Mouse (Mus musculus): ENCODE results near the gene Wipf1. TPM values are rescaled to one million over a fixed set of nuclear protein-coding genes. Genes with fewer than 3 reads are reported as not detected.

The Wipf1 gene
- polyA plus RNA-seq, 1 experiment from 2014 or later, result 3.9 TPM

- H3K27ac ChIP-seq, result peak within 1 kb of the TSS; percentile 52
- H3K4me3 ChIP-seq (replicated peaks; ENCODE audit: low read length), result peak within 1 kb of the TSS; percentile 69
- peak; percentile 99 for ATAC-seq (ENCODE audit: low FRiP score)
- peak within 1 kb of the TSS; percentile 74 for H3K4me2 ChIP-seq (replicated peaks)
- peaks cover 5% of the 10 kb centered on the region; the same call in 1 of the 2 replicates for H3K4me1 ChIP-seq (replicated peaks; ENCODE audit: control insufficient read depth, insufficient read depth, low read length)
- peak; percentile 90 for DNase-seq (ENCODE audit: low spot score)
- H3K27me3 ChIP-seq (ENCODE audit: control insufficient read depth, insufficient read depth, low read length), result no peaks in the 10 kb centered on the region
- peak within 1 kb of the TSS; percentile 67 for H3K9ac ChIP-seq
- 0 out of 2 replicates have a peak, but pooled peaks cover 4% of the 10 kb centered on the region for H3K36me3 ChIP-seq (replicated peaks; ENCODE audit: control insufficient read depth, insufficient read depth)
- H3K9me3 ChIP-seq (ENCODE audit: control insufficient read depth, low read length), result no peaks in the 10 kb centered on the region
- under 1% methylated on average over 44 of the region's 44 CpGs for WGBS
These were observed 143.0 kb downstream of the Wipf1 start, which contains the start of gene Gpr155 for GRCm38 (mm10) chr2:73386356-73387046. TSS of gene Gpr155 (minus strand) at chr2:73386572.

- ATAC-seq (ENCODE audit: low FRiP score), result peak; percentile 58; the same call in 1 of the 2 replicates
- peak overlapping the region; percentile 69 for H3K4me3 ChIP-seq (replicated peaks; ENCODE audit: low read length)
- H3K9me3 ChIP-seq (ENCODE audit: control insufficient read depth, low read length), result no peaks in the 10 kb centered on the region
- 3% methylated on average over 29 of the region's 29 CpGs for whole genome bisulfite sequencing
- peaks cover 5% of the 10 kb centered on the region; the same call in 1 of the 2 replicates for H3K4me1 ChIP-seq (replicated peaks; ENCODE audit: control insufficient read depth, insufficient read depth, low read length)
- peak overlapping the region; percentile 52 for H3K27ac ChIP-seq
- DNase-seq (ENCODE audit: low spot score), result peak; percentile 40
- H3K4me2 ChIP-seq (replicated peaks), result peak overlapping the region; percentile 74
- H3K27me3 ChIP-seq (ENCODE audit: control insufficient read depth, insufficient read depth, low read length), result no peaks in the 10 kb centered on the region
- peak overlapping the region; percentile 67 for H3K9ac ChIP-seq
- H3K36me3 ChIP-seq (replicated peaks; ENCODE audit: control insufficient read depth, insufficient read depth), result 0 out of 2 replicates have a peak, but pooled peaks cover 4% of the 10 kb centered on the region
These were observed 143.7 kb downstream of the Wipf1 start for GRCm38 (mm10) chr2:73385641-73386355.

- Histone ChIP-seq H3K36me3 (replicated peaks; ENCODE audit: control insufficient read depth, insufficient read depth) (0 out of 2 replicates have a peak, but pooled peaks cover 4% of the 10 kb centered on the region), H3K27me3 (ENCODE audit: control insufficient read depth, insufficient read depth, low read length) (no peaks in the 10 kb centered on the region), H3K4me1 (replicated peaks; ENCODE audit: control insufficient read depth, insufficient read depth, low read length) (peaks cover 5% of the 10 kb centered on the region; the same call in 1 of the 2 replicates), H3K9ac (no peak overlapping the region), H3K4me3 (replicated peaks; ENCODE audit: low read length) (peak overlapping the region; percentile 69; the same call in 1 of the 2 replicates), H3K4me2 (replicated peaks) (peak overlapping the region; percentile 74), H3K9me3 (ENCODE audit: control insufficient read depth, low read length) (no peaks in the 10 kb centered on the region), H3K27ac (no peak overlapping the region)
- ATAC-seq (ENCODE audit: low FRiP score), result no peak
- no peak for DNase-seq (ENCODE audit: low spot score)
- 88% methylated on average over 4 of the region's 4 CpGs for WGBS
These were observed 144.4 kb downstream of the Wipf1 start for GRCm38 (mm10) chr2:73385172-73385571.

- no peak for ATAC-seq (ENCODE audit: low FRiP score)
- Histone ChIP-seq H3K9ac (no peak overlapping the region), H3K4me1 (replicated peaks; ENCODE audit: control insufficient read depth, insufficient read depth, low read length) (0 out of 2 replicates have a peak, but pooled peaks cover 4% of the 10 kb centered on the region), H3K27me3 (ENCODE audit: control insufficient read depth, insufficient read depth, low read length) (no peaks in the 10 kb centered on the region), H3K4me3 (replicated peaks; ENCODE audit: low read length) (no peak overlapping the region), H3K9me3 (ENCODE audit: control insufficient read depth, low read length) (no peaks in the 10 kb centered on the region), H3K36me3 (replicated peaks; ENCODE audit: control insufficient read depth, insufficient read depth) (0 out of 2 replicates have a peak, but pooled peaks cover 4% of the 10 kb centered on the region), H3K27ac (no peak overlapping the region), H3K4me2 (replicated peaks) (no peak overlapping the region)
- WGBS, result 87% methylated on average over 9 of the region's 9 CpGs
- DNase-seq (ENCODE audit: low spot score), result no peak
These were observed 149.1 kb downstream of the Wipf1 start for GRCm38 (mm10) chr2:73380298-73380975.

- Histone ChIP-seq H3K36me3 (replicated peaks; ENCODE audit: control insufficient read depth, insufficient read depth) (0 out of 2 replicates have a peak, but pooled peaks cover 4% of the 10 kb centered on the region), H3K27ac (no peak overlapping the region), H3K27me3 (ENCODE audit: control insufficient read depth, insufficient read depth, low read length) (no peaks in the 10 kb centered on the region), H3K9me3 (ENCODE audit: control insufficient read depth, low read length) (no peaks in the 10 kb centered on the region), H3K4me3 (replicated peaks; ENCODE audit: low read length) (no peak overlapping the region), H3K4me1 (replicated peaks; ENCODE audit: control insufficient read depth, insufficient read depth, low read length) (0 out of 2 replicates have a peak, but pooled peaks cover 4% of the 10 kb centered on the region), H3K9ac (no peak overlapping the region), H3K4me2 (replicated peaks) (no peak overlapping the region)
- WGBS, result 76% methylated on average over 5 of the region's 5 CpGs
- ATAC-seq (ENCODE audit: low FRiP score) (no peak), DNase-seq (ENCODE audit: low spot score) (no peak)
These were observed 149.9 kb downstream of the Wipf1 start for GRCm38 (mm10) chr2:73379656-73380055.

Other genes starting within 250 kb of the Wipf1 start
- gene Scrn3, start 217.1 kb downstream of the Wipf1 start, polyA plus RNA-seq (2014; fragmentation: Nextera tagmentation; extraction: Ambion mirVana), result 6.9 and 7.0 TPM in 2 replicates
- gene Cir1, start 217.0 kb downstream of the Wipf1 start, polyA plus RNA-seq (2014; fragmentation: Nextera tagmentation; extraction: Ambion mirVana), result 26.5 and 28.0 TPM in 2 replicates
- gene Gpr155, start 143.2 kb downstream of the Wipf1 start, polyA plus RNA-seq (2014; fragmentation: Nextera tagmentation; extraction: Ambion mirVana), result 15.2 and 17.9 TPM in 2 replicates
- 0.18 and 0.32 TPM in 2 replicates for gene Chrna1, start 50.6 kb upstream of the Wipf1 start, polyA plus RNA-seq (2014; fragmentation: Nextera tagmentation; extraction: Ambion mirVana)
- gene Chn1, start 245.6 kb upstream of the Wipf1 start, polyA plus RNA-seq (2014; fragmentation: Nextera tagmentation; extraction: Ambion mirVana), result 113 and 118 TPM in 2 replicates

Data from hindbrain, embryonic 14.5 days (tissue).